Mouse (Mus musculus): Measurements from ENCODE around the gene Il12rb2. TPM values are rescaled to one million over a fixed set of nuclear protein-coding genes. Genes with fewer than 3 reads are reported as not detected.

Il12rb2 gene
- polyA plus RNA-seq (2012; rRNA removed), result 0.12 and 0.20 TPM in 2 replicates

- no peaks in the 10 kb centered on the region for H3K36me3 ChIP-seq (ENCODE audit: control insufficient read depth, insufficient read depth, low read length)
- no peak for TF ChIP-seq CTCF (conservative IDR thresholded peaks at IDR 0.05; ENCODE audit: insufficient read depth, insufficient read length, low read depth, low read length)
- TF ChIP-seq POLR2A (IDR thresholded peaks at IDR 0.05; ENCODE audit: low read depth, low read length), result no peak
- 1% methylated on average over 26 of the region's 26 CpGs for WGBS
- H3K4me1 ChIP-seq (ENCODE audit: control insufficient read depth, insufficient read depth, low read length), result no peaks in the 10 kb centered on the region
- H3K27me3 ChIP-seq (replicated peaks; ENCODE audit: control insufficient read depth, insufficient read depth, low read length), result no peaks in the 10 kb centered on the region
- H3K27ac ChIP-seq (ENCODE audit: insufficient read depth, low read depth, low read length), result no peak within 1 kb of the TSS
- H3K4me3 ChIP-seq (ENCODE audit: insufficient read depth, low read depth, low read length), result no peak within 1 kb of the TSS
- DNase-seq, result no peak
Observed at GRCm38 (mm10) chr6:67375982-67376391, at the start of gene Il12rb2. Il12rb2 (minus strand) TSS chr6:67376188.

GRCm38 (mm10) chr6:67421761-67422160 lies 45.8 kb upstream of the Il12rb2 start:
- Histone ChIP-seq H3K4me3 (ENCODE audit: insufficient read depth, low read depth, low read length) (no peak overlapping the region), H3K27ac (ENCODE audit: insufficient read depth, low read depth, low read length) (no peak overlapping the region), H3K27me3 (replicated peaks; ENCODE audit: control insufficient read depth, insufficient read depth, low read length) (no peaks in the 10 kb centered on the region), H3K36me3 (ENCODE audit: control insufficient read depth, insufficient read depth, low read length) (no peaks in the 10 kb centered on the region), H3K4me1 (ENCODE audit: control insufficient read depth, insufficient read depth, low read length) (no peaks in the 10 kb centered on the region)
- TF ChIP-seq POLR2A (IDR thresholded peaks at IDR 0.05; ENCODE audit: low read depth, low read length) (no peak), CTCF (conservative IDR thresholded peaks at IDR 0.05; ENCODE audit: insufficient read depth, insufficient read length, low read depth, low read length) (no peak)
- 37% methylated on average over 5 of the region's 5 CpGs for WGBS
- no peak for DNase-seq

- 79% methylated on average over 3 of the region's 3 CpGs for WGBS
- no peak overlapping the region for H3K27ac ChIP-seq (ENCODE audit: insufficient read depth, low read depth, low read length)
- no peaks in the 10 kb centered on the region for H3K27me3 ChIP-seq (replicated peaks; ENCODE audit: control insufficient read depth, insufficient read depth, low read length)
- H3K36me3 ChIP-seq (ENCODE audit: control insufficient read depth, insufficient read depth, low read length), result no peaks in the 10 kb centered on the region
- no peak for TF ChIP-seq CTCF (conservative IDR thresholded peaks at IDR 0.05; ENCODE audit: insufficient read depth, insufficient read length, low read depth, low read length)
- no peak for TF ChIP-seq POLR2A (IDR thresholded peaks at IDR 0.05; ENCODE audit: low read depth, low read length)
- no peaks in the 10 kb centered on the region for H3K4me1 ChIP-seq (ENCODE audit: control insufficient read depth, insufficient read depth, low read length)
- DNase-seq, result no peak
- H3K4me3 ChIP-seq (ENCODE audit: insufficient read depth, low read depth, low read length), result no peak overlapping the region
Observed at GRCm38 (mm10) chr6:67416557-67416956, 40.6 kb upstream of the Il12rb2 start.

GRCm38 (mm10) chr6:67415276-67415675 lies 39.3 kb upstream of the Il12rb2 start:
- Histone ChIP-seq H3K27me3 (replicated peaks; ENCODE audit: control insufficient read depth, insufficient read depth, low read length) (no peaks in the 10 kb centered on the region), H3K27ac (ENCODE audit: insufficient read depth, low read depth, low read length) (no peak overlapping the region), H3K4me1 (ENCODE audit: control insufficient read depth, insufficient read depth, low read length) (no peaks in the 10 kb centered on the region), H3K36me3 (ENCODE audit: control insufficient read depth, insufficient read depth, low read length) (no peaks in the 10 kb centered on the region), H3K4me3 (ENCODE audit: insufficient read depth, low read depth, low read length) (no peak overlapping the region)
- WGBS, result 83% methylated on average over 5 of the region's 5 CpGs
- no peak for DNase-seq
- TF ChIP-seq CTCF (conservative IDR thresholded peaks at IDR 0.05; ENCODE audit: insufficient read depth, insufficient read length, low read depth, low read length) (no peak), POLR2A (IDR thresholded peaks at IDR 0.05; ENCODE audit: low read depth, low read length) (no peak)

GRCm38 (mm10) chr6:67413378-67413777 lies 37.4 kb upstream of the Il12rb2 start:
- Histone ChIP-seq H3K27me3 (replicated peaks; ENCODE audit: control insufficient read depth, insufficient read depth, low read length) (no peaks in the 10 kb centered on the region), H3K27ac (ENCODE audit: insufficient read depth, low read depth, low read length) (no peak overlapping the region), H3K4me3 (ENCODE audit: insufficient read depth, low read depth, low read length) (no peak overlapping the region), H3K36me3 (ENCODE audit: control insufficient read depth, insufficient read depth, low read length) (no peaks in the 10 kb centered on the region), H3K4me1 (ENCODE audit: control insufficient read depth, insufficient read depth, low read length) (no peaks in the 10 kb centered on the region)
- peak; percentile 46 for DNase-seq
- TF ChIP-seq CTCF (conservative IDR thresholded peaks at IDR 0.05; ENCODE audit: insufficient read depth, insufficient read length, low read depth, low read length), result no peak; the same call in 1 of the 2 replicates
- TF ChIP-seq POLR2A (IDR thresholded peaks at IDR 0.05; ENCODE audit: low read depth, low read length), result no peak
- WGBS, result 60% methylated on average over 2 of the region's 2 CpGs

- no peak for DNase-seq
- H3K4me1 ChIP-seq (ENCODE audit: control insufficient read depth, insufficient read depth, low read length), result no peaks in the 10 kb centered on the region
- 65% methylated on average over 3 of the region's 3 CpGs for WGBS
- H3K27ac ChIP-seq (ENCODE audit: insufficient read depth, low read depth, low read length), result no peak overlapping the region
- no peak overlapping the region for H3K4me3 ChIP-seq (ENCODE audit: insufficient read depth, low read depth, low read length)
- TF ChIP-seq CTCF (conservative IDR thresholded peaks at IDR 0.05; ENCODE audit: insufficient read depth, insufficient read length, low read depth, low read length) (no peak), POLR2A (IDR thresholded peaks at IDR 0.05; ENCODE audit: low read depth, low read length) (no peak)
- no peaks in the 10 kb centered on the region for H3K36me3 ChIP-seq (ENCODE audit: control insufficient read depth, insufficient read depth, low read length)
- no peaks in the 10 kb centered on the region for H3K27me3 ChIP-seq (replicated peaks; ENCODE audit: control insufficient read depth, insufficient read depth, low read length)
Observed at GRCm38 (mm10) chr6:67405281-67405682, 29.3 kb upstream of the Il12rb2 start.

- TF ChIP-seq POLR2A (IDR thresholded peaks at IDR 0.05; ENCODE audit: low read depth, low read length) (no peak), CTCF (conservative IDR thresholded peaks at IDR 0.05; ENCODE audit: insufficient read depth, insufficient read length, low read depth, low read length) (no peak)
Observed at GRCm38 (mm10) chr6:67399551-67399950, 23.6 kb upstream of the Il12rb2 start.

More at GRCm38 (mm10) chr6:67399551-67399950, 23.6 kb upstream of the Il12rb2 start:
- no peak for DNase-seq
- H3K27me3 ChIP-seq (replicated peaks; ENCODE audit: control insufficient read depth, insufficient read depth, low read length), result no peaks in the 10 kb centered on the region; the same call in 1 of the 2 replicates
- H3K36me3 ChIP-seq (ENCODE audit: control insufficient read depth, insufficient read depth, low read length), result no peaks in the 10 kb centered on the region
- H3K27ac ChIP-seq (ENCODE audit: insufficient read depth, low read depth, low read length), result no peak overlapping the region
- no peaks in the 10 kb centered on the region for H3K4me1 ChIP-seq (ENCODE audit: control insufficient read depth, insufficient read depth, low read length)
- WGBS, result 30% methylated on average over 5 of the region's 5 CpGs
- no peak overlapping the region for H3K4me3 ChIP-seq (ENCODE audit: insufficient read depth, low read depth, low read length)
